Mouse (Mus musculus) heart, embryonic 15.5 days (tissue): ENCODE results near the gene Zfp472. TPM values are rescaled to one million over a fixed set of nuclear protein-coding genes. Genes with fewer than 3 reads are reported as not detected.

Experiments used
- ATAC-seq: fragments of 200-750 bp; cut with Nextera tagmentation; replicated peaks from 2 replicates; pipeline ENCODE4 v1.8.0; 2017; ENCODE audit warnings: low read depth, moderate TSS enrichment; ENCODE audit not compliant: insufficient number of reproducible peaks, insufficient read depth, low FRiP score
- H3K27ac ChIP-seq: fragments of 300-500 bp; sonication (generic); 2 replicates; pipeline ENCODE4 v1.5.1; 2015; ENCODE audit warnings: mild to moderate bottlenecking, inconsistent platforms
- H3K27me3 ChIP-seq: fragments of 300-500 bp; sonication (generic); 2 replicates; pipeline ENCODE4 v1.6.1; 2015; ENCODE audit warnings: inconsistent platforms
- H3K36me3 ChIP-seq: fragments of 300-500 bp; sonication (generic); 2 replicates; pipeline ENCODE4 v1.6.1; 2015; ENCODE audit warnings: mild to moderate bottlenecking, inconsistent platforms
- H3K4me1 ChIP-seq: fragments of 300-500 bp; sonication (generic); replicated peaks from 2 replicates; pipeline ENCODE4 v1.6.1; 2015; ENCODE audit warnings: inconsistent platforms
- H3K4me2 ChIP-seq: fragments of 300-500 bp; sonication (generic); 2 replicates; pipeline ENCODE4 v1.6.1; 2015; ENCODE audit warnings: inconsistent platforms, mild to moderate bottlenecking, moderate library complexity
- H3K4me3 ChIP-seq: fragments of 300-500 bp; sonication (generic); 2 replicates; pipeline ENCODE4 v1.5.1; 2015; ENCODE audit warnings: mild to moderate bottlenecking, inconsistent platforms
- H3K9ac ChIP-seq: fragments of 300-500 bp; sonication (generic); 2 replicates; pipeline ENCODE4 v1.6.1; 2015; ENCODE audit warnings: mild to moderate bottlenecking, inconsistent platforms
- H3K9me3 ChIP-seq: fragments of 300-500 bp; sonication (generic); replicated peaks from 2 replicates; pipeline ENCODE4 v1.6.1; 2016; ENCODE audit warnings: inconsistent platforms
- WGBS: fragments of 180-500 bp; shearing (Covaris S2); methylation state at CpG from one replicate; pipeline ENCODE4 v1.1.7; 2015; ENCODE audit warnings: mixed read lengths; 5-methylcytosine and 5-hydroxymethylcytosine counted together
- polyA plus RNA-seq: library from polyadenylated mRNA; unstranded; fragments of >200 nt; fragmentation: Nextera tagmentation; extraction: Ambion mirVana; gene quantifications from 2 replicates; pipeline ENCODE4 v1.2.1, GENCODE M21; 2015

Zfp472 gene
- polyA plus RNA-seq, 1 experiment from 2014 or later = 4.9 TPM

DNA sequence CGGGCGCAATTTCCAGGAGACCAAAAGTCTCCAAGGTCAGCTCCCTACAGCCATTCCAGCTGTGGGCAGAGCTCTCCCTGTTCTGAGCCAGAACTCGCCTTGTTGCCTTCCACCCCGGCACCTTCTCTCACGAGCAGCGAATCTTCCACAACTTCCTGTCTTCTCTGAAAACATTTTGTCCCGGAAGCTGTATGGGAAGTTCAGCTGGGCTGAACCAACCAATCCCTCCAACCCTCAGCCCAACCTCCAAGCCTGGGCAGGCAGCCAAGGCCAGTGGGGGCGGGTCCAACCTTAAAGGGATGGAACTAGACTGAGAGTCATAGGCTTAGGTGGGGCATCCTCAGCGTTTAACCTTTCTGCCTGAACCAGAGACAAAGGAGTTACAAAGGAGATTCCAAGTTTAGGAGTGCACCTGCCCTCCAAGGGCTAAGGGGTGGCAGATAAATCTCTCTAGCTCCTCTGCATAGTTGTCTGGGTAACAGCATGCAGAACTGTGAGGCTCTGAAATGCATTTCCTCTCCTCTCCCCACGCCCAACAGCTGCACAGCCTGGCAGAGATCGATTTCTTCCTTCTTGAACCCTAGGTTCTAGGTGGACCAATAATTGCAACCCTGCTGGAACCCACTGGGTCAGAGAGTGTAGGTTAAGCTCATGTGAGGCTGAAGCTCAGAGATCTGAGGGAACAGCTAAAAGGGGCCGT lies 18.2 kb upstream of the Zfp472 start, which contains the start of gene Cyp4f13:
TSS of gene Cyp4f13 (minus strand) at position 188 of the 700 bp plus-strand sequence.
- peak; percentile 95 for ATAC-seq
- Histone ChIP-seq H3K27me3 (no peaks in the 10 kb centered on the region), H3K9me3 (no peaks in the 10 kb centered on the region), H3K4me2 (peak within 1 kb of the TSS; percentile 93), H3K9ac (peak within 1 kb of the TSS; percentile 77), H3K27ac (peak within 1 kb of the TSS; percentile 85), H3K4me3 (peak within 1 kb of the TSS; percentile 80), H3K36me3 (no peaks in the 10 kb centered on the region), H3K4me1 (peaks cover 19% of the 10 kb centered on the region)
- WGBS = 14% methylated on average over 12 of the region's 12 CpGs

DNA sequence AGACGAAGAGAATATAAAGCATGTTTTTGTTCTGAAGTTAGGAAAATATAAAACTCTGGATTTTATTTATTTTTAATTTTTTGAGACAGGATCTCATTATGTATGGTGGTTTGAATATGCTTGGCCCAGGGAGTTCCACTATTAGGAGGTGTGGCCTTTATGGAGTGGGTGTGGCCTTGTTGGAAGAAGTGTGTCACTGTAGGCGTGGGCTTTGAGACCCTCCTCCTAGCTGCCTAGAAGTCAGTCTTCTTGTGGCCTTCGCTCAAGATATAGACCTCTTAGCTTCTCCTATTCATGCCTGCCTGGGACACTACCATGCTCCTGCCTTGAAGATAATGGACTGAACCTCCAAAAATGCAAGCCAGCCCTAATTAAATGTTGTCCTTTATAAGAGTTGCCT lies 15.5 kb upstream of the Zfp472 start:
- no peaks in the 10 kb centered on the region for H3K36me3 ChIP-seq
- no peaks in the 10 kb centered on the region for H3K9me3 ChIP-seq
- ATAC-seq = no peak
- no peak overlapping the region for H3K9ac ChIP-seq
- no peak overlapping the region for H3K27ac ChIP-seq
- no peak overlapping the region for H3K4me3 ChIP-seq
- 79% methylated on average over 3 of the region's 3 CpGs for WGBS
- no peak overlapping the region for H3K4me2 ChIP-seq
- no peaks in the 10 kb centered on the region for H3K27me3 ChIP-seq
- peaks cover 19% of the 10 kb centered on the region for H3K4me1 ChIP-seq

DNA sequence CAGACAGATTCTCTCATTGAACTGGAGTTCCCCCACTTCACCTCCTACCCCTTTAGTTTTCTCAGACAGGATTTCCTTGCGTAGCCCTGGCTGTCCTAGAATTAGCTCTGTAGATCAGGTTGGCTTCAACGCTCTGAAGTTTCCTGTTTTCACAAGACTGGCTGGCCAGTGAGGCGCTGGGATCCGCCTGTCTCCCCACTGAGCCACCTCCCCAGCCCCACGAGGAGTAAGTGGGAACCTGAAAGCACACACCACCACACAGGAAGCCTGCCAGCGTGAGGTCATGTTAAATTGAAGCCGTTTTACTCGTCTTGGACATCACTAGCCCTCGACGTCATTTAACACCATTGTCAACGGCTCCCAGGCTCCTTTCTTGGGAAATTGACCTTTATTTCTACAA lies 14.6 kb upstream of the Zfp472 start:
- ATAC-seq = no peak
- Histone ChIP-seq H3K27ac (no peak overlapping the region), H3K36me3 (no peaks in the 10 kb centered on the region), H3K4me3 (no peak overlapping the region), H3K4me2 (no peak overlapping the region), H3K9ac (no peak overlapping the region), H3K27me3 (no peaks in the 10 kb centered on the region), H3K9me3 (no peaks in the 10 kb centered on the region), H3K4me1 (peaks cover 19% of the 10 kb centered on the region)
- WGBS = 72% methylated on average over 11 of the region's 11 CpGs

DNA sequence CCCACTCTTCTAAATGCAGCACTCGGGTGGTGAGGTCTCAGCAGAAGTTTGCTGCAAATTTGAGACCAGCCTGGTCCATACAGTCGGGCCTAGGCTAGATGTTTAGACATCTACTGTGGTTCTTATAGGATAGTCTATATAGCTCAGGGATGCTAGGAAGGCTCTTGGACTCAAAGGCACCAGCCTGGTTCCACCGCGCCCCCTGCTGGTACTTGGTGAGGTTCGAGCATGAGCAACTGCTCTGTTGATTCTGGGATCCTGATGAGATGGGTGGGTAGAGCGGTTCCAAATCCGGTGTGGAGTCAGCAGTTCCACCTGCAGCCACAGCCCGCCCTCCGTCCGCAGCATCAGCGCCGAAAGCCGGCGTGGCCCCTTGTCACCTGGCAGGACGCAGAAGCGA lies 14.2 kb upstream of the Zfp472 start:
- ATAC-seq = no peak
- Histone ChIP-seq H3K4me3 (no peak overlapping the region), H3K9ac (no peak overlapping the region), H3K36me3 (no peaks in the 10 kb centered on the region), H3K27me3 (no peaks in the 10 kb centered on the region), H3K4me2 (no peak overlapping the region), H3K27ac (no peak overlapping the region), H3K9me3 (no peaks in the 10 kb centered on the region), H3K4me1 (peaks cover 14% of the 10 kb centered on the region)
- WGBS = 25% methylated on average over 16 of the region's 16 CpGs

DNA sequence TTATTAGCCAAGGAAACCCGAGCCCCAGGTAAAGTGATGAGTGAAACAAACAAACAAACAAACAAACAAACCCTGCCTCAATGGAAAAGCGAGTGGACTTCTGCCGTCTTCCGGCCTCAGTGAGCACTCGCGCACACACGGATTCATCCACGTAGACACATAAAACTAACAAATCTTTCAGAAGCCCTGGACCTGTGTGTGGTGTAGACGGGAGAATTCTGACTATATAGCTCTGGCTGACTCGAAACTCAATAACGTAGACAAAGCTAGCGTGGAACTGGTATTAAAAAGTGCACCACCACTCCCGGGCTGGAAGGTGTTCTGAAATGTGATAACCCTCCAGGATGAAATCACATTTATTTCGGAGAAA lies 376 bp upstream of the Zfp472 start:
- H3K4me3 ChIP-seq = peak overlapping the region; percentile 86
- H3K36me3 ChIP-seq = no peaks in the 10 kb centered on the region
- H3K9ac ChIP-seq = peak overlapping the region; percentile 69
- peak overlapping the region; percentile 75 for H3K4me2 ChIP-seq
- H3K9me3 ChIP-seq = no peaks in the 10 kb centered on the region
- ATAC-seq = peak; percentile 19
- H3K4me1 ChIP-seq = peaks cover 12% of the 10 kb centered on the region
- H3K27ac ChIP-seq = peak overlapping the region; percentile 88
- no peaks in the 10 kb centered on the region for H3K27me3 ChIP-seq
- under 1% methylated on average over 14 of the region's 14 CpGs for WGBS

DNA sequence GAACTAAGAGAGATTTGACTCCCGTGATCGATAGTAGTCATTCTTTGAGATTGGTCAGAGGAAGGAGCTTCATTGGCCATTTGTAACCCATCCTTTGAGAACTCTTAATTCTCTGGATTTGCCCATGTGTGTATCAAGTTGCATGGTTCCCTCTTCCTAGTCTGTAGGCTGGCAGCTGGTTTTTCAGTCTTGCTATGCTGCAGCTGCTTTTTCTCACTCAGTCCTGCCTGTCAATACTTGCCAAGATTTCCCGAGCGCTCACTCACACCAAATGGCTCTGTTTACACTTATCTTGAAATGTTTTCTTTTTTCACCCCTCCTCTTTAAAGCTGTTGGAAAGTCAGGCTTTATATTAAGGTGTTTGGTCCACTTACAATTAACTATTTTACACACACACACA lies 15.7 kb downstream of the Zfp472 start:
- WGBS = 67% methylated on average over 4 of the region's 4 CpGs
- no peak for ATAC-seq

DNA sequence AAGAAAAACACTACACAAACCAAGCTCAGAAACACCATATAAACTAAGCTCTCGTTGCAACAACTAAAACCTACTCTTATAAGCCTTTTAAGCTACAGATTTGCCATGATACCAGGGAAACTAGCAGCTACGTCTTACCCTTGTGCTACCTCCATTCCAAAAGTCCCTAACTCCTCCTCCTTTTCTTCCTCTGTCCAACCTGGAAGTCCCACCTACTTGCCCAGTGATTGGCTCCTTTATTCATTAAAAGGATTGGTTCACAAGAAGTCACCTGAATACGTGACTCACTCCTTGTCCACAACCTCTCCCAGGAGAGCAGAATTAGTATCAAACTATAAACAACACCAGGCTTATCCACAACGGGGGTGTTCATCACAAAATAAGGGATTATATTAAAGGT lies 20.7 kb downstream of the Zfp472 start:
- no peaks in the 10 kb centered on the region for H3K36me3 ChIP-seq
- H3K9ac ChIP-seq = no peak overlapping the region
- no peak overlapping the region for H3K27ac ChIP-seq
- no peaks in the 10 kb centered on the region for H3K27me3 ChIP-seq
- no peak overlapping the region for H3K4me2 ChIP-seq
- no peaks in the 10 kb centered on the region for H3K4me1 ChIP-seq
- whole genome bisulfite sequencing = 75% methylated on average over 4 of the region's 4 CpGs
- no peaks in the 10 kb centered on the region for H3K9me3 ChIP-seq
- no peak for ATAC-seq
- no peak overlapping the region for H3K4me3 ChIP-seq

More for the DNA sequence above, 15.7 kb downstream of the Zfp472 start:
- H3K9me3 ChIP-seq = no peaks in the 10 kb centered on the region; the same call in 1 of the 2 replicates
- no peak overlapping the region for H3K4me3 ChIP-seq
- H3K36me3 ChIP-seq = peaks cover 31% of the 10 kb centered on the region
- H3K4me2 ChIP-seq = no peak overlapping the region
- H3K9ac ChIP-seq = no peak overlapping the region
- no peaks in the 10 kb centered on the region for H3K4me1 ChIP-seq
- H3K27ac ChIP-seq = no peak overlapping the region
- no peaks in the 10 kb centered on the region for H3K27me3 ChIP-seq

DNA sequence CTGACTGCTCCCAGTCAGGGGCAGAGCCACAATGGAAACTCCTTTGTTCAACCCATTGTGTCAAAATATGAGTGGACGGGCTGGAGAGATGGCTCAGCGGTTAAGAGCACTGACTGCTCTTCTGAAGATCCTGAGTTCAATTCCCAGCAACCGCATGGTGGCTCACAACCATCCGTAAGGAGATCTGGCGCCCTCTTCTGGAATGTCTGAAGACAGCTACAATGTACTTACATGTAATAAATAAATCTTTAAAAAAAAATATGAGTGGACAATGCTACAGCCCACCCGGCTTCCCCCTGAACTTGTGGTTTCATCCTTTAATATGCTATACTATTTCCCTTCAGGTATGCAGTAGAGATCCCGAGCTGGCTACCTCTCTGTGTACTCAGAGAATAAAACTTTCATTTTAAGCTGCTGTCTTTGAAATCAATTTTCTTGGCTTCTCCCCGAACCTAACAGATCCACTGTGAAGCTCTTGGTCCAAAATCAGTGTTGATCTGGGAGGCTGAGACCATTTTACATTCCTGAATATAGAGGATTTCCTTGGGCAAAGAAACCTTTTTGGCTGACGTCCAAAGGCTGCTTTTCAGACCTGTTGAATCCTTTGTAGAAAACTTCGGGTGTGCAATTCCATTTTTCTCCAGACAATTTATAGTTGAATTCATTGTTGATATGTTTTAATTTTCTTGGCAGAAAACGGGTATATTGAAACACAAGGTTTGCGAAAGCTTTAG lies 26.5 kb downstream of the Zfp472 start:
- ATAC-seq = no peak
- peak overlapping the region; percentile 81 for H3K4me3 ChIP-seq
- H3K4me2 ChIP-seq = peak overlapping the region; percentile 71
- H3K4me1 ChIP-seq = peaks cover 7% of the 10 kb centered on the region
- WGBS = 64% methylated on average over 12 of the region's 12 CpGs
- H3K27me3 ChIP-seq = no peaks in the 10 kb centered on the region
- H3K27ac ChIP-seq = no peak overlapping the region
- H3K9me3 ChIP-seq = no peaks in the 10 kb centered on the region
- no peak overlapping the region for H3K9ac ChIP-seq
- peaks cover 11% of the 10 kb centered on the region for H3K36me3 ChIP-seq

DNA sequence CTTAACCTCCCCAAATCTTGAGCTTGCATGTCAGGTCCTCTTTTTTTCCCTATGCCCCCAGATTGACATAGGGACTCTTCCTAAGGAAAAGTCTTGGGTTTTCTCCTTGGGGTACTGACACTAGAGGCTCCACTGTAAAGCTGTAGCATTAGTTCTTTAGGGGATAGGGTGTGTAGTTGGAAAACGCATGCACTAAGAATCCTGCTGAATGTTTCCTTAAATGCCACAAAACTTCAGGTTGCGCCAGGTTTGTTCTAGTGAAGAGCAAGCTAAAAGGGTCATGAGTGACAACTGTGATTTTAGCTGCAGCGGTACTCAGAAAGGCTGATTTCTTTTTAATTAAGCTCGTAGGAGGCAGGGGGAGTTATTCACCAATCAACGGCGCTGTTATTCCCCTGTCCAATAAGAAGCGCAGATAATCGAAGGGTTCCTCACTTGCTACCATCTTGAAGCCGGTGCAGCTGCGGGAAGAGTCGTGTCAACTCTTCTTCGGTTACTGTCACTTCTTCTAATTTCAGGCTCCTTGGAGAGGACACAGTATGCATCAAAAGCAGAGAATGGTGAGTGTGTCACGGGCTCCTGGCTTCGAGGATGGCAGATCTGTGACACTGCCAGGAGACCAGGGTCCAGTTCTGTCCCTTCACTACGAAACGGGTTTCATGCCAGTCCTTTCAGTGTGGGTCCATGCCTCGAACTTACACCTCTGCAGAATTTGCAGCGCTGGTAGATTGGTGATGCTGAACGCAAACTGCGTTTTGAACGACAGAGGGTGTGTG lies 27.3 kb downstream of the Zfp472 start, which contains the start of gene Zfp952:
TSS of gene Zfp952 (plus strand) at position 431 of the 776 bp plus-strand sequence.
- peak within 1 kb of the TSS; percentile 70 for H3K9ac ChIP-seq
- WGBS = 1% methylated on average over 21 of the region's 21 CpGs

DNA sequence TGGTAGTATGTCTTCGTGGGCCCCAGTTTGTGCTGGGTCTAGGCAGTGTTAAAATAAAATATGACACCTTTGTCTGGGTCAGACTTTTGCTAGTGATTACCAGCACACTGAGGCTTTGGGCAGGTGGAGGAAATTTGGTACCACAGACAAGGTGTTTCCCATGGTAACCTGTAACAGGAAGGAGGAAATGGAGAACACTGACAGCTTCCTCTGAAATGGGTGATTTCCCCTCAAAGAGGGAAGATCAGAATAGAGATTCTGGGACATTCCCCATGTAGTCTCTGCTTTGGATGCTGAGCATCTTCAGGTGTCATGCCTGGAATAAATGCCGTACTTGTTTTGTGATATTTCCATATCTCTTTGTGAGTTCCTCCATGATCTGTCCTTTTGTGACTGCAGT lies 32.9 kb downstream of the Zfp472 start:
- Histone ChIP-seq H3K4me3 (no peak overlapping the region), H3K9me3 (peaks cover 6% of the 10 kb centered on the region; the same call in 1 of the 2 replicates), H3K27ac (no peak overlapping the region), H3K36me3 (peaks cover 38% of the 10 kb centered on the region), H3K4me1 (peaks cover 5% of the 10 kb centered on the region), H3K4me2 (no peak overlapping the region), H3K9ac (no peak overlapping the region), H3K27me3 (no peaks in the 10 kb centered on the region)
- 88% methylated on average over 2 of the region's 2 CpGs for WGBS
- ATAC-seq = no peak

More for the DNA sequence above, 27.3 kb downstream of the Zfp472 start, which contains the start of gene Zfp952:
- Histone ChIP-seq H3K4me2 (peak within 1 kb of the TSS; percentile 71), H3K4me1 (peaks cover 7% of the 10 kb centered on the region), H3K4me3 (peak within 1 kb of the TSS; percentile 81), H3K36me3 (peaks cover 11% of the 10 kb centered on the region), H3K27me3 (no peaks in the 10 kb centered on the region), H3K27ac (peak within 1 kb of the TSS; percentile 74), H3K9me3 (no peaks in the 10 kb centered on the region)
- peak; percentile 86 for ATAC-seq

DNA sequence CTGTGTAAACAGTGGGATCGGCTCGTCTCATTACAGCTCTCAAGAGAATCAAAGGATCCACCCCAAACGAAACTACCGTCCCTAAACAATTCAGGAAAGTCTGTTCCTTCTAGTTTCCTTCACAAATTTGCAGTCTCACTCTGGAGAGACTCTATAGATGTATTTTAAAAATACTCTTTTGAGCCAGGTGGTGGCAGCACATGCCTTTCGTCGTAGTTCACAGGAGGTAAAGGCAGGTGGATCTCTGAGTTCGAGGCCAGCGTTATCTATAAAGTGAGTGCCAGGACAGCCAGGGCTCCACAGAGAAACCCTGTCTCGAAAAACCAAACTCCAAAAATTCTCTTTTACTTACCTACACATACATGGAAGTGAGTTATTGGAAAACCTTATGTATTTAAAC lies 42.7 kb downstream of the Zfp472 start:
- no peak for ATAC-seq
- Histone ChIP-seq H3K4me2 (no peak overlapping the region), H3K27me3 (no peaks in the 10 kb centered on the region), H3K4me1 (no peaks in the 10 kb centered on the region), H3K27ac (no peak overlapping the region), H3K4me3 (no peak overlapping the region), H3K9me3 (peaks cover 10% of the 10 kb centered on the region; the same call in 1 of the 2 replicates), H3K36me3 (peaks cover 25% of the 10 kb centered on the region), H3K9ac (no peak overlapping the region)
- 40% methylated on average over 9 of the region's 9 CpGs for WGBS
